Mouse (Mus musculus): ENCODE data around the gene C130026I21Rik.
"Not testable (repeated sequence)": the region's sequence is repeated elsewhere in the genome, so short reads cannot be mapped to it uniquely, and the experiment has no call there.

C130026I21Rik gene

GRCm38 (mm10) chr1:85270466-85270865 is at the start of gene C130026I21Rik:
Gene C130026I21Rik, minus strand, starts transcription at chr1:85270566.
- DNase-seq (ENCODE audit: low spot score in 2 of 2) = not testable (repeated sequence)

- peak in 1 of 2 experiments; percentile 5 for DNase-seq (ENCODE audit: low spot score in 2 of 2)
These were observed 16.7 kb upstream of the C130026I21Rik start for GRCm38 (mm10) chr1:85287063-85287462.

GRCm38 (mm10) chr1:85276421-85276820 is 6.1 kb upstream of the C130026I21Rik start:
- DNase-seq (ENCODE audit: low spot score in 2 of 2) = not testable (repeated sequence)

DNA sequence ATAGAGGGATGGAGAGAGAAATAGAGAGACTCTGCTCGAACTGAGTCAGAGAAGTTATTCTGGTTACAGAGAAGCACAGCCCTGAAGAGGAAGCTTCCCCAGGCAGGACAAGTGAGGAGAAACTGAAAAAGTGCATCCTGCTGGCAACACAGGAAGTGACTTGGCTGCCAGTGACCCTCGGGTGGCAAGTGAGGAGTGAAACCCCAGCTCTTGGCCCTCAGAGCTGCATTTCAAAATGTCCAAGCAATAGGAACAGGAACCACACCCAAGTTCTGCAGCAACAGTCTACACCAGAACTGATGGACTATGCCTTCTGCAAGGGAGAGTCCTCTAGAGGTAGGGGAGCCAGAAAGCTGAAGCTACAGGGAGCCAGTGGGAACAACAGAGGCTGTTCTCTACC is 11.7 kb downstream of the C130026I21Rik start:
- DNase-seq (ENCODE audit: low spot score in 2 of 2) = peak in 1 of 2 experiments; percentile 46

DNA sequence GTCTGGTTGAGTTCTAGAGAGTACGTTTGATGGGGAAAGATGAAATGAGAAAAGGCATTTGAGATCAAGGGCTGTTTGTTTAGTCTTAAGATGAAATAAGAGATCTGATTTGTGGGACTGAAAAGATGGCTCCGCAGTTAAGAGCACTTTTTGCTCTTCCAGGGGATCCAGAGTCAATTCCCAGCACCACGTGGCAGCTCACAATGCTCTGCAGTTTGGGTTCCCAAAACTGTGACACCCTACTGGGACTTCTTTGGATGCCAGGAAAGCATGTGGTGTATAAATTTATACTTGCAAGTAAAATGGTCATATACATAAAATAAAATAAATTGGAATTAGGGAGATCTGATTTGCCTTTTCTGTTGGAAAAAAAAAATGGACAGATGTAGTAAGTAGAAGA is 15.1 kb downstream of the C130026I21Rik start:
- not testable (repeated sequence) for DNase-seq (ENCODE audit: low spot score in 2 of 2)

GRCm38 (mm10) chr1:85251211-85251610 is 19.2 kb downstream of the C130026I21Rik start:
- DNase-seq (ENCODE audit: low spot score in 2 of 2) = not testable (repeated sequence)

DNA sequence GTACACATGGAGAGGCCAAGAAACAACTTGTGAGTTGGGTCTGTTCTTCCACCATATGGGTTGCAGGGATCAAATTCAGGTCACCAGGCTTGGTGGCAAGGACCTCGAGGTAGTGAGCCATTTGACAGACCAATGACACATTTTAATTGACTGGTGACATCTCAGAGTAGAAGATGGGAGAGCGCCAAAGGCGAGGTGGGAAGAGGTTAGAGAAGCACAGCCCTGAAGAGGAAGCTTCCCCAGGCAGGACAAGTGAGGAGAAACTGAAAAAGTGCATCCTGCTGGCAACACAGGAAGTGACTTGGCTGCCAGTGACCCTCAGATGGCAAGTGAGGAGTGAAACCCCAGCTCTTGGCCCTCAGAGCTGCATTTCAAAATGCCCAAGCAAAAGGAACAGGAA is 21.4 kb downstream of the C130026I21Rik start:
- peak in 1 of 2 experiments; percentile 41 for DNase-seq (ENCODE audit: low spot score in 2 of 2)

- not testable (repeated sequence) for DNase-seq (ENCODE audit: low spot score in 2 of 2)
These were observed 23.4 kb downstream of the C130026I21Rik start for GRCm38 (mm10) chr1:85246776-85247460.

- not testable (repeated sequence) for DNase-seq (ENCODE audit: low spot score in 2 of 2)
These were observed 24.1 kb downstream of the C130026I21Rik start for GRCm38 (mm10) chr1:85246266-85246665.

GRCm38 (mm10) chr1:85244941-85245340 is 25.4 kb downstream of the C130026I21Rik start:
- not testable (repeated sequence) for DNase-seq (ENCODE audit: low spot score in 2 of 2)

- not testable (repeated sequence) for DNase-seq (ENCODE audit: low spot score in 2 of 2)
These were observed 27.3 kb downstream of the C130026I21Rik start for GRCm38 (mm10) chr1:85243023-85243422.

GRCm38 (mm10) chr1:85239018-85239775 is 31.2 kb downstream of the C130026I21Rik start:
- not testable (repeated sequence) for DNase-seq (ENCODE audit: low spot score in 2 of 2)

GRCm38 (mm10) chr1:85206531-85206930 is 63.8 kb downstream of the C130026I21Rik start:
- DNase-seq (ENCODE audit: low spot score in 2 of 2) = not testable (repeated sequence)

DNA sequence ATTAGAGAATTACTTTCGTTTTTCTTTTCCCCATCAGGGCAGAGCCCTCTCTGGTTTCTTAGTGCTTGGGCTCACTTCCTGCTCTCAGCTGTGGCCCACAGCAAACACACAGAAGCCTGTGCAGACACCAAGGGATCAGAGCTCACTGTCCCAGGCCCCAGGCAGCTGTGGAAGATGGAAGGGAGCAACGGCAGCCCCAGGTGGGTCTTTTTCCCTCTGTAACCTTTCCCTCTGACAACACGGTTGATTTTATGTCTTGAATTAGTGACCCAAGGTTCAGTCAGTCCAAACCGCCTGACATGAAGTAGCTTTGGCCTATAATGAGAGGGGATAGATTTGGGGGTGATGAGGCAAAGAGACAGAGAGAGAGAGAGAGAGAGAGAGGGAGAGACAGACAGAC is 70.8 kb downstream of the C130026I21Rik start:
- DNase-seq (ENCODE audit: low spot score in 2 of 2) = not testable (repeated sequence)

GRCm38 (mm10) chr1:85198647-85199350 is 71.6 kb downstream of the C130026I21Rik start:
- DNase-seq (ENCODE audit: low spot score in 2 of 2) = not testable (repeated sequence)

- DNase-seq (ENCODE audit: low spot score in 2 of 2) = not testable (repeated sequence)
These were observed 73.6 kb downstream of the C130026I21Rik start for GRCm38 (mm10) chr1:85196732-85197131.

DNA sequence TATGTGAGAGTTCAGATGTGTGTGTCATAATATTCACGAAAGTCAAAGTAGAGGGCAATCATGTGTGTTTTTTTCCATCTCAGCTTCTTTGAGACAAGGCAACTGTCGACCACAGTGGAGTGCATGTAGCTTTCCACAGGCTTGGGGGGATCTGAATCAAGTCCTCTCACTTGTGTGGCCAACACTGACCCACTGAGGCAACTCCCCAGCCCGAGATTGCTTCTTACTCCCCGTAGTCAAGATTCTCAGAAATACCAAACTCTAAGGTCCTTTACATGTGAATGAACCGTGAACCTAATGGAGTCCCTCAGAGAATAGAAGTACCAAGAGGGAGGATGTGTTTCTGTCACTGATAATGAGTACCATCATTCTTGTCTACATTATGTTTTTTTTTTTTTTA is 76.6 kb downstream of the C130026I21Rik start:
- not testable (repeated sequence) for DNase-seq (ENCODE audit: low spot score in 2 of 2)

GRCm38 (mm10) chr1:85181981-85182380 is 88.4 kb downstream of the C130026I21Rik start:
- not testable (repeated sequence) for DNase-seq (ENCODE audit: low spot score in 2 of 2)

DNA sequence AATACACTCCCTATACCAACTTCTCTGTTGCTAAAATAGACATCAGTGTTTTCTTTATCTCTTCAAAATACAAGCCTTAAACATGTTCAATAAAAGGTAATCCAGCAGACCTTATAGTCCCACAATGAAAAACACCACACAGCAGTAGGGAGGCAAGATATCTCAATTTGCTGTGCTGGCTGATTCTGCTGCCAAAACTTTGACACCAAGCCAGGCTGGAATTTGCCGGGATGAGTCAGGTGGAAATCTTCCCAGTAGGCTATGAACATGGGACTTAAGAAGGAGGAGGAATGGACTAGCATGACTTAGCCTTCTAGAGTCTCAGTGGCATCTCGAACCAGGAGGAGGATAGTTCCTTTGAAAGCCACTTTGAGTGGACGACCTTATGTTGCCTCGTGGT is 91.4 kb downstream of the C130026I21Rik start:
- DNase-seq (ENCODE audit: low spot score in 2 of 2) = not testable (repeated sequence)

GRCm38 (mm10) chr1:85162841-85163240 is 107.5 kb downstream of the C130026I21Rik start:
- not testable (repeated sequence) for DNase-seq (ENCODE audit: low spot score in 2 of 2)

- not testable (repeated sequence) for DNase-seq (ENCODE audit: low spot score in 2 of 2)
These were observed 115.2 kb downstream of the C130026I21Rik start for GRCm38 (mm10) chr1:85155151-85155550.

GRCm38 (mm10) chr1:85133671-85134070 is 136.7 kb downstream of the C130026I21Rik start:
- DNase-seq (ENCODE audit: low spot score in 2 of 2) = not testable (repeated sequence)

Measured in cerebellum, postnatal 4 days (tissue).